Mouse (Mus musculus): ENCODE data around the gene Ifnl3. TPM values are rescaled to one million over a fixed set of nuclear protein-coding genes. Genes with fewer than 3 reads are reported as not detected.
"Not testable (repeated sequence)": the region's sequence is repeated elsewhere in the genome, so short reads cannot be mapped to it uniquely, and the experiment has no call there.

Gene Ifnl3
- polyA plus RNA-seq (2011; ENCODE audit: insufficient read depth, insufficient read length, low replicate concordance, missing spikeins) = not detected in 2 replicates

GRCm38 (mm10) chr7:28522536-28522935 is at the start of gene Ifnl3:
Gene Ifnl3 (plus strand): TSS chr7:28522836.
- H3K4me3 ChIP-seq (replicated peaks; ENCODE audit: control insufficient read depth, low read depth, low read length); H3K27ac ChIP-seq (ENCODE audit: control insufficient read depth, insufficient read depth, low read depth, low read length, poor library complexity); H3K4me1 ChIP-seq (ENCODE audit: control insufficient read depth, insufficient read depth, low read length): not testable (repeated sequence)
- 82% methylated on average over 5 of the region's 6 CpGs for WGBS

- Histone ChIP-seq H3K4me1 (ENCODE audit: control insufficient read depth, insufficient read depth, low read length) (no peaks in the 10 kb centered on the region), H3K27ac (ENCODE audit: control insufficient read depth, insufficient read depth, low read depth, low read length, poor library complexity) (no peak overlapping the region), H3K4me3 (replicated peaks; ENCODE audit: control insufficient read depth, low read depth, low read length) (no peak overlapping the region)
- WGBS = 89% methylated on average over 6 of the region's 6 CpGs
- TF ChIP-seq POLR2A (IDR thresholded peaks at IDR 0.05; ENCODE audit: borderline replicate concordance, control insufficient read depth, low read depth, low read length) = no peak
- no peak for TF ChIP-seq CTCF (IDR thresholded peaks at IDR 0.05; ENCODE audit: control insufficient read depth, insufficient read depth, low read length)
Measured at GRCm38 (mm10) chr7:28476191-28476590, 46.4 kb upstream of the Ifnl3 start.

- TF ChIP-seq CTCF (IDR thresholded peaks at IDR 0.05; ENCODE audit: control insufficient read depth, insufficient read depth, low read length) (no peak), POLR2A (IDR thresholded peaks at IDR 0.05; ENCODE audit: borderline replicate concordance, control insufficient read depth, low read depth, low read length) (no peak)
Measured at GRCm38 (mm10) chr7:28477363-28477762, 45.3 kb upstream of the Ifnl3 start.

GRCm38 (mm10) chr7:28478854-28479253 is 43.8 kb upstream of the Ifnl3 start:
- Histone ChIP-seq H3K27ac (ENCODE audit: control insufficient read depth, insufficient read depth, low read depth, low read length, poor library complexity) (no peak overlapping the region), H3K4me3 (replicated peaks; ENCODE audit: control insufficient read depth, low read depth, low read length) (no peak overlapping the region), H3K4me1 (ENCODE audit: control insufficient read depth, insufficient read depth, low read length) (no peaks in the 10 kb centered on the region)
- 3% methylated on average over 8 of the region's 8 CpGs for WGBS
- TF ChIP-seq CTCF (IDR thresholded peaks at IDR 0.05; ENCODE audit: control insufficient read depth, insufficient read depth, low read length) (no peak), POLR2A (IDR thresholded peaks at IDR 0.05; ENCODE audit: borderline replicate concordance, control insufficient read depth, low read depth, low read length) (no peak)

More at GRCm38 (mm10) chr7:28477363-28477762, 45.3 kb upstream of the Ifnl3 start:
- Histone ChIP-seq H3K4me1 (ENCODE audit: control insufficient read depth, insufficient read depth, low read length) (no peaks in the 10 kb centered on the region), H3K27ac (ENCODE audit: control insufficient read depth, insufficient read depth, low read depth, low read length, poor library complexity) (no peak overlapping the region), H3K4me3 (replicated peaks; ENCODE audit: control insufficient read depth, low read depth, low read length) (no peak overlapping the region)
- 88% methylated on average over 5 of the region's 5 CpGs for WGBS

- TF ChIP-seq POLR2A (IDR thresholded peaks at IDR 0.05; ENCODE audit: borderline replicate concordance, control insufficient read depth, low read depth, low read length) (no peak), CTCF (IDR thresholded peaks at IDR 0.05; ENCODE audit: control insufficient read depth, insufficient read depth, low read length) (no peak)
- H3K4me1 ChIP-seq (ENCODE audit: control insufficient read depth, insufficient read depth, low read length) = no peaks in the 10 kb centered on the region
Measured at GRCm38 (mm10) chr7:28482854-28483253, 39.8 kb upstream of the Ifnl3 start.

GRCm38 (mm10) chr7:28484192-28484591 is 38.4 kb upstream of the Ifnl3 start:
- TF ChIP-seq POLR2A (IDR thresholded peaks at IDR 0.05; ENCODE audit: borderline replicate concordance, control insufficient read depth, low read depth, low read length) (no peak), CTCF (IDR thresholded peaks at IDR 0.05; ENCODE audit: control insufficient read depth, insufficient read depth, low read length) (no peak)
- no peak overlapping the region for H3K4me3 ChIP-seq (replicated peaks; ENCODE audit: control insufficient read depth, low read depth, low read length)
- H3K27ac ChIP-seq (ENCODE audit: control insufficient read depth, insufficient read depth, low read depth, low read length, poor library complexity) = no peak overlapping the region
- no peaks in the 10 kb centered on the region for H3K4me1 ChIP-seq (ENCODE audit: control insufficient read depth, insufficient read depth, low read length)
- 59% methylated on average over 4 of the region's 4 CpGs for WGBS

More at GRCm38 (mm10) chr7:28482854-28483253, 39.8 kb upstream of the Ifnl3 start:
- Histone ChIP-seq H3K27ac (ENCODE audit: control insufficient read depth, insufficient read depth, low read depth, low read length, poor library complexity) (no peak overlapping the region), H3K4me3 (replicated peaks; ENCODE audit: control insufficient read depth, low read depth, low read length) (no peak overlapping the region)
- 77% methylated on average over 11 of the region's 11 CpGs for WGBS

GRCm38 (mm10) chr7:28488030-28488491 is 34.6 kb upstream of the Ifnl3 start:
- WGBS = 12% methylated on average over 16 of the region's 16 CpGs
- Histone ChIP-seq H3K4me1 (ENCODE audit: control insufficient read depth, insufficient read depth, low read length) (no peaks in the 10 kb centered on the region), H3K4me3 (replicated peaks; ENCODE audit: control insufficient read depth, low read depth, low read length) (no peak overlapping the region), H3K27ac (ENCODE audit: control insufficient read depth, insufficient read depth, low read depth, low read length, poor library complexity) (no peak overlapping the region)
- TF ChIP-seq CTCF (IDR thresholded peaks at IDR 0.05; ENCODE audit: control insufficient read depth, insufficient read depth, low read length) = no peak
- no peak for TF ChIP-seq POLR2A (IDR thresholded peaks at IDR 0.05; ENCODE audit: borderline replicate concordance, control insufficient read depth, low read depth, low read length)

- no peak for TF ChIP-seq POLR2A (IDR thresholded peaks at IDR 0.05; ENCODE audit: borderline replicate concordance, control insufficient read depth, low read depth, low read length)
- peak; percentile 68 for TF ChIP-seq CTCF (IDR thresholded peaks at IDR 0.05; ENCODE audit: control insufficient read depth, insufficient read depth, low read length)
- 5% methylated on average over 10 of the region's 10 CpGs for WGBS
Measured at GRCm38 (mm10) chr7:28490410-28490809, 32.2 kb upstream of the Ifnl3 start.

GRCm38 (mm10) chr7:28490903-28491302 is 31.7 kb upstream of the Ifnl3 start:
- H3K4me3 ChIP-seq (replicated peaks; ENCODE audit: control insufficient read depth, low read depth, low read length) = no peak overlapping the region
- TF ChIP-seq POLR2A (IDR thresholded peaks at IDR 0.05; ENCODE audit: borderline replicate concordance, control insufficient read depth, low read depth, low read length) (no peak), CTCF (IDR thresholded peaks at IDR 0.05; ENCODE audit: control insufficient read depth, insufficient read depth, low read length) (no peak)
- no peaks in the 10 kb centered on the region for H3K4me1 ChIP-seq (ENCODE audit: control insufficient read depth, insufficient read depth, low read length)
- no peak overlapping the region for H3K27ac ChIP-seq (ENCODE audit: control insufficient read depth, insufficient read depth, low read depth, low read length, poor library complexity)
- 44% methylated on average over 14 of the region's 14 CpGs for WGBS

More at GRCm38 (mm10) chr7:28490410-28490809, 32.2 kb upstream of the Ifnl3 start:
- Histone ChIP-seq H3K27ac (ENCODE audit: control insufficient read depth, insufficient read depth, low read depth, low read length, poor library complexity) (no peak overlapping the region), H3K4me1 (ENCODE audit: control insufficient read depth, insufficient read depth, low read length) (no peaks in the 10 kb centered on the region), H3K4me3 (replicated peaks; ENCODE audit: control insufficient read depth, low read depth, low read length) (no peak overlapping the region)
